Mouse (Mus musculus) heart, adult 2 months (tissue): ENCODE data around the gene Aebp1.
A peak's percentile ranks its signal among the peaks of the same experiment; 100 is the strongest.

Source experiments
- CTCF ChIP-seq: fragments of 200-600 bp; IDR thresholded peaks from 2 replicates; pipeline ENCODE4 v1.8.1; 2022; ENCODE audit warnings: antibody characterized with exemption, mild to moderate bottlenecking, moderate library complexity
- EP300 ChIP-seq: fragments of 200-500 bp; IDR thresholded peaks from 2 replicates; pipeline ENCODE4 v1.6.1; 2011; ENCODE audit warnings: low read depth, low read length, control low read depth; ENCODE audit not compliant: insufficient read depth
- POLR2A ChIP-seq: fragments of 200-500 bp; IDR thresholded peaks from 2 replicates; pipeline ENCODE4 v1.6.1; 2011; ENCODE audit warnings: mild to moderate bottlenecking, low read depth, low read length, control low read depth; ENCODE audit not compliant: insufficient read depth

DNA sequence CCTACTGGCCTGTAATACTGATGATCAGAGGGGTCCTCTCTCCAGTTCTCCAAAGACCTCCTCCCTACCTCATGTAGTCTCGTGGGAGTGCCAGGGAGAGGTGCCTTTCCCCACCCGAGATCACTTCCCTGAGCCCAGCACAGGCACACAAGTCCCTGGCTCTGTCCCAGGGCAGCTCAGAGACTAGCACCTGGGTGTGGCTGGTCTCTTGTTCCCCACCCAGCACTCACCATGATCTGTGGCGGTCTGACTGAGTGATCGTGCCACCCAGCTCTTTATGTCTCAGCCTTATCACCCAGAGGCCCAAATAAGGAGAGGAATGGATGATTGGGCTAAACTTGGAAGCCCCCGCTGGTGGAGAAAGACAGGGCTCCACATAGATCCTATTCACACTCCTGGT, 36.8 kb downstream of the Aebp1 start, which contains the start of gene Myl7:
- no peak; the same call in 1 of the 2 replicates for TF ChIP-seq POLR2A
- TF ChIP-seq EP300 = 0 out of 2 replicates have a peak, but pooled peaks have one; percentile 8
- TF ChIP-seq CTCF = no peak
